In genomic region chr1:58742571-58743021, GRCm38 (mm10) we compare ENCODE assay signal across 9 mouse cellular contexts. TPM values are rescaled to one million over a fixed set of nuclear protein-coding genes. Genes with fewer than 3 reads are reported as not detected.
DNase-seq lines count a peak whose midpoint lies in the region; TF ChIP-seq lines count a peak whose summit lies in the region.
"Had no signal": no experiment of that assay in that cellular context is flagged by ENCODE, and none has a peak within 500 bp of the region (broad histone marks: within the 10 kb centered on the region; RNA-seq: fewer than 3 reads in every experiment).

No protein-coding gene starts in this region.

- no peak for TF ChIP-seq CTCF in layer of hippocampus, adult 2 months (conservative IDR thresholded peaks at IDR 0.05)
- TF ChIP-seq CTCF in cerebellum, adult 2 months (IDR thresholded peaks at IDR 0.05; ENCODE audit: borderline replicate concordance, insufficient read depth, low read depth, low read length), result no peak

- TF ChIP-seq POLR2A in myocyte (IDR thresholded peaks at IDR 0.05; ENCODE audit: insufficient read length, low read depth), result no peak
- TF ChIP-seq POLR2A in cerebellum, adult 2 months (IDR thresholded peaks at IDR 0.05; ENCODE audit: borderline replicate concordance, insufficient read depth, low read length), result no peak

- no peaks in the 10 kb centered on the region for H3K27me3 ChIP-seq in myocyte (ENCODE audit: control insufficient read depth, insufficient read depth, insufficient read length)
- H3K27me3 ChIP-seq in cerebellum, adult 2 months (ENCODE audit: control insufficient read depth, insufficient read depth, low read length), result no peaks in the 10 kb centered on the region
- H3K27me3 ChIP-seq: limb, embryonic 13.5 days had no signal

- no peak for DNase-seq in layer of hippocampus, adult 2 months (ENCODE audit: low spot score in 2 of 2)
- DNase-seq in layer of hippocampus, adult 9-10 months (ENCODE audit: low spot score), result no peak
- DNase-seq in MN1 (ENCODE audit: low spot score), result peak; percentile 21
- peak; percentile 42 for DNase-seq in fat pad, adult 2 months (ENCODE audit: extremely low read depth, low read depth, low spot score)
- DNase-seq in cerebellum, adult 2 months, result no peak
- no peak for DNase-seq in spleen, postnatal 4 days (ENCODE audit: low spot score in 2 of 2)

- H3K4me2 ChIP-seq in myocyte (ENCODE audit: low read depth), result peak overlapping the region; percentile 43
- H3K4me2 ChIP-seq: limb, embryonic 13.5 days had no signal

- H3ac ChIP-seq in myocyte (ENCODE audit: control insufficient read depth, insufficient read length), result no peak overlapping the region

- H3K79me2 ChIP-seq in myocyte (ENCODE audit: control insufficient read depth, insufficient read depth), result peaks cover 16% of the 10 kb centered on the region

- H3K4me3 ChIP-seq in layer of hippocampus, adult 2 months, result no peak overlapping the region
- no peak overlapping the region for H3K4me3 ChIP-seq in myocyte
- no peak overlapping the region for H3K4me3 ChIP-seq in cerebellum, adult 2 months (replicated peaks; ENCODE audit: insufficient read depth, low read depth, low read length)
- H3K4me3 ChIP-seq: limb, embryonic 13.5 days had no signal

- peaks cover 82% of the 10 kb centered on the region for H3K36me3 ChIP-seq in myocyte (ENCODE audit: control insufficient read depth, insufficient read depth)

- H3K27ac ChIP-seq in layer of hippocampus, adult 2 months, result peak overlapping the region; percentile 65
- no peak overlapping the region for H3K27ac ChIP-seq in cerebellum, adult 2 months (ENCODE audit: insufficient read depth, low read length)
- H3K27ac ChIP-seq: limb, embryonic 13.5 days had no signal

- H3K4me1 ChIP-seq in cerebellum, adult 2 months (ENCODE audit: control insufficient read depth, insufficient read depth, low read length), result no peaks in the 10 kb centered on the region; the same call in 1 of the 2 replicates
- H3K4me1 ChIP-seq: limb, embryonic 13.5 days had no signal

- 81% methylated on average over 5 of the region's 5 CpGs for WGBS in cerebellum, adult 2 months

TF ChIP-seq in myocyte, 11 proteins besides CTCF, POLR2A, EP300 and RAD21:
- TF ChIP-seq SRF (IDR thresholded peaks at IDR 0.05; ENCODE audit: control insufficient read depth, insufficient read length, low read depth), result no peak
- TF ChIP-seq MYOG (IDR thresholded peaks at IDR 0.05; ENCODE audit: control insufficient read depth in 1 of 3, insufficient read depth in 1 of 3, insufficient read length in 2 of 3, low read depth in 2 of 3), result peak in 1 of 3 experiments; percentile 35
- TF ChIP-seq MYOD1 (IDR thresholded peaks at IDR 0.05; ENCODE audit: control insufficient read depth in 1 of 3, insufficient read length in 2 of 3, low read depth in 2 of 3), result peak in 2 of 3 experiments; percentile 66 to 67
- no peak for TF ChIP-seq CEBPB (IDR thresholded peaks at IDR 0.05; ENCODE audit: insufficient read depth, poor library complexity, severe bottlenecking)
- TF ChIP-seq TCF3 (IDR thresholded peaks at IDR 0.05; ENCODE audit: insufficient read length, low read depth), result peak; percentile 22
- peak; percentile 35 for TF ChIP-seq TCF12 (IDR thresholded peaks at IDR 0.05; ENCODE audit: insufficient read depth, poor library complexity, severe bottlenecking)
- TF ChIP-seq MAX (IDR thresholded peaks at IDR 0.05; ENCODE audit: low read depth), result no peak
- TF ChIP-seq REST (IDR thresholded peaks at IDR 0.05; ENCODE audit: insufficient read depth, insufficient read length), result no peak
- TF ChIP-seq POLR2AphosphoS2 (IDR thresholded peaks at IDR 0.05; ENCODE audit: insufficient read length, low read depth), result no peak
- TF ChIP-seq USF1 (IDR thresholded peaks at IDR 0.05; ENCODE audit: low read depth), result no peak
- no peak for TF ChIP-seq E2F4 (IDR thresholded peaks at IDR 0.05; ENCODE audit: insufficient read depth)

RNA-seq across cellular contexts. Expression of gene Cflar, which starts 31.3 kb away (rescaled TPM):
- 10 to 100 TPM; 32.9 to 35.2 TPM for total RNA-seq in layer of hippocampus, adult 2 months (2021)
- polyA plus RNA-seq in myocyte (2012; fragmentation: generic; extraction: Trizol), result 19.7 TPM
- polyA plus RNA-seq in cerebellum, adult 2 months (2012; rRNA removed), result 15.4 and 16.1 TPM in 2 replicates

RNA-seq across cellular contexts. Expression of gene Als2cr12, which starts 46.8 kb away (rescaled TPM):
- total RNA-seq in layer of hippocampus, adult 2 months (2021), result not detected
- polyA plus RNA-seq in myocyte (2012; fragmentation: generic; extraction: Trizol), result 0.07 TPM
- polyA plus RNA-seq in cerebellum, adult 2 months (2012; rRNA removed), result 0.08 TPM in 1 of 2 replicates, not detected in the other
- total RNA-seq: midbrain, postnatal 0 days had no signal
- polyA plus RNA-seq: limb, embryonic 13.5 days; midbrain, postnatal 0 days had no signal

RNA-seq across cellular contexts. Expression of gene Casp8, which starts 52.6 kb away (rescaled TPM):
- 1 to 10 TPM; 1.9 to 2.1 TPM for total RNA-seq in layer of hippocampus, adult 2 months (2021)
- 5.9 TPM for polyA plus RNA-seq in myocyte (2012; fragmentation: generic; extraction: Trizol)
- polyA plus RNA-seq in cerebellum, adult 2 months (2012; rRNA removed), result 1.6 and 1.9 TPM in 2 replicates

Comparison
In these comparisons a context has a peak if more than half of its experiments do, and no peak if none do; other contexts are left out.
1. DNase-seq: peak in MN1 (single experiment) and fat pad, adult 2 months (single experiment); none in layer of hippocampus, adult 2 months (0 of 2), layer of hippocampus, adult 9-10 months (single experiment), cerebellum, adult 2 months (0 of 2) and spleen, postnatal 4 days (0 of 2).